Mouse (Mus musculus): Measurements from ENCODE around the gene Pgd. TPM values are rescaled to one million over a fixed set of nuclear protein-coding genes. Genes with fewer than 3 reads are reported as not detected.

Pgd gene
- polyA plus RNA-seq, 1 experiment = 346 TPM

GRCm38 (mm10) chr4:149131021-149131752 lies 35.4 kb downstream of the Pgd start:
- peaks cover 14% of the 10 kb centered on the region for H3K36me3 ChIP-seq (ENCODE audit: control insufficient read depth, insufficient read depth)
- no peaks in the 10 kb centered on the region for H3K27me3 ChIP-seq (ENCODE audit: control insufficient read depth, insufficient read depth, insufficient read length)
- H3K4me3 ChIP-seq (ENCODE audit: insufficient read depth, poor library complexity, severe bottlenecking) = no peak overlapping the region
- TF ChIP-seq CTCF (IDR thresholded peaks at IDR 0.05; ENCODE audit: control insufficient read depth, insufficient read depth, insufficient read length) = no peak
- no peak for TF ChIP-seq USF1 (IDR thresholded peaks at IDR 0.05; ENCODE audit: low read depth)
- no peak for TF ChIP-seq MAX (IDR thresholded peaks at IDR 0.05)
- TF ChIP-seq MYOG (IDR thresholded peaks at IDR 0.05; ENCODE audit: control insufficient read depth, extremely low read depth, insufficient read length) = no peak
- TF ChIP-seq CEBPB (IDR thresholded peaks at IDR 0.05; ENCODE audit: low read depth) = no peak
- no peak for TF ChIP-seq MYOD1 (IDR thresholded peaks at IDR 0.05; ENCODE audit: control insufficient read depth, insufficient read length, low read depth)
- TF ChIP-seq FOSL1 (IDR thresholded peaks at IDR 0.05; ENCODE audit: insufficient read depth, low read length, poor library complexity, severe bottlenecking) = no peak
- peaks cover 28% of the 10 kb centered on the region for H3K79me2 ChIP-seq (ENCODE audit: control insufficient read depth, insufficient read depth)
- H3K79me3 ChIP-seq (ENCODE audit: low read depth) = peaks cover 8% of the 10 kb centered on the region
- no peak overlapping the region for H3ac ChIP-seq (ENCODE audit: control insufficient read depth, insufficient read length, low read depth)

- Histone ChIP-seq H3K36me3 (ENCODE audit: control insufficient read depth, insufficient read depth) (peaks cover 19% of the 10 kb centered on the region), H3ac (ENCODE audit: control insufficient read depth, insufficient read length, low read depth) (no peak overlapping the region), H3K27me3 (ENCODE audit: control insufficient read depth, insufficient read depth, insufficient read length) (no peaks in the 10 kb centered on the region), H3K79me3 (ENCODE audit: low read depth) (no peaks in the 10 kb centered on the region), H3K4me3 (ENCODE audit: insufficient read depth, poor library complexity, severe bottlenecking) (no peak overlapping the region), H3K79me2 (ENCODE audit: control insufficient read depth, insufficient read depth) (peaks cover 6% of the 10 kb centered on the region)
- TF ChIP-seq FOSL1 (IDR thresholded peaks at IDR 0.05; ENCODE audit: insufficient read depth, low read length, poor library complexity, severe bottlenecking) (no peak), MYOG (IDR thresholded peaks at IDR 0.05; ENCODE audit: control insufficient read depth, extremely low read depth, insufficient read length) (no peak), CEBPB (IDR thresholded peaks at IDR 0.05; ENCODE audit: low read depth) (no peak), CTCF (IDR thresholded peaks at IDR 0.05; ENCODE audit: control insufficient read depth, insufficient read depth, insufficient read length) (no peak), MYOD1 (IDR thresholded peaks at IDR 0.05; ENCODE audit: control insufficient read depth, insufficient read length, low read depth) (no peak), MAX (IDR thresholded peaks at IDR 0.05) (no peak), USF1 (IDR thresholded peaks at IDR 0.05; ENCODE audit: low read depth) (no peak)
These were observed 38.1 kb downstream of the Pgd start for GRCm38 (mm10) chr4:149128467-149128866.

DNA sequence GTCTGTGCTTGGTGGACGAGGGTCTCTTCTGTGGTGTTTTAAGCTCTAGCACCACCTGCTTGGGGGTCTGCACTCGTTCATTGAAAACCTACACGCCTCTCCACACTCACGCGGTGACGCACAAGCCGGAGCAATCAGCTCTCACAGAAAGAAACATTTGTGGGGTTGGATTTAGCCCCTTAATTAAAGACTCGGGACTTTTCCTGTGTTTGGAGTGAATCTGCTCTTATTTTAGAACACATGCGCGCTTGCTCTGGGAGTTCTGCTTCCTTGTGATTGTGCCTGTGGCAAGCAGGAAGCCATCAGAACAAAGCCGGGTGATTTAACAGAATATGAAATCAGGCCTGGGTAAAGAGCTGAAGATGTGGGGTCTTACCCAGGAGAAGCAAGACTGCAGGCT lies 39.9 kb downstream of the Pgd start, which contains the start of gene Cort:
Gene Cort, minus strand, starts transcription at position 101 of the 400 bp plus-strand sequence.
- H3K4me3 ChIP-seq (ENCODE audit: insufficient read depth, poor library complexity, severe bottlenecking) = no peak within 1 kb of the TSS
- TF ChIP-seq MAX (IDR thresholded peaks at IDR 0.05) = no peak
- no peak for TF ChIP-seq FOSL1 (IDR thresholded peaks at IDR 0.05; ENCODE audit: insufficient read depth, low read length, poor library complexity, severe bottlenecking)
- no peak for TF ChIP-seq CEBPB (IDR thresholded peaks at IDR 0.05; ENCODE audit: low read depth)
- TF ChIP-seq MYOG (IDR thresholded peaks at IDR 0.05; ENCODE audit: control insufficient read depth, extremely low read depth, insufficient read length) = no peak
- no peak for TF ChIP-seq MYOD1 (IDR thresholded peaks at IDR 0.05; ENCODE audit: control insufficient read depth, insufficient read length, low read depth)
- no peak for TF ChIP-seq USF1 (IDR thresholded peaks at IDR 0.05; ENCODE audit: low read depth)
- no peak for TF ChIP-seq CTCF (IDR thresholded peaks at IDR 0.05; ENCODE audit: control insufficient read depth, insufficient read depth, insufficient read length)
- no peaks in the 10 kb centered on the region for H3K27me3 ChIP-seq (ENCODE audit: control insufficient read depth, insufficient read depth, insufficient read length)
- H3K36me3 ChIP-seq (ENCODE audit: control insufficient read depth, insufficient read depth) = peaks cover 17% of the 10 kb centered on the region
- no peaks in the 10 kb centered on the region for H3K79me3 ChIP-seq (ENCODE audit: low read depth)
- H3ac ChIP-seq (ENCODE audit: control insufficient read depth, insufficient read length, low read depth) = no peak within 1 kb of the TSS
- H3K79me2 ChIP-seq (ENCODE audit: control insufficient read depth, insufficient read depth) = no peaks in the 10 kb centered on the region

DNA sequence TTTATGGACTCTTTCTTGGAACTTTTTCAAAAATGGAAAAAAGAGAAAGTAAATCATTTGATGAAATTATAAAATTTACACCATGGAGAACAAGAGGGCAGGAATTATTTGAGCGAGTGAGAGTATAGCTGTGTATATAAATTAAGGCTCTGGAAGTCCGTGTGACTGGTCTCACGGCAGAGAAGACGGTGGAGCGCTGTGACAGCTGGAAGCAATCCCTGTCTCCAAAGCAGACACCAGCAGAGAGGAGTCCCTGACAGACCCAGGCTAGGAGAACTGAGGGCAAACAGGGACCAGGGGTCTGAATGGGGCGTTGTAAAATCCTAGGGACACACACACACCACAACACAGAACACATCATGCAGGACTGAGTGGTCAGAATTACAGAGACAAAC lies 40.5 kb downstream of the Pgd start:
- no peaks in the 10 kb centered on the region for H3K27me3 ChIP-seq (ENCODE audit: control insufficient read depth, insufficient read depth, insufficient read length)
- peaks cover 17% of the 10 kb centered on the region for H3K36me3 ChIP-seq (ENCODE audit: control insufficient read depth, insufficient read depth)
- H3K79me2 ChIP-seq (ENCODE audit: control insufficient read depth, insufficient read depth) = no peaks in the 10 kb centered on the region
- H3ac ChIP-seq (ENCODE audit: control insufficient read depth, insufficient read length, low read depth) = no peak overlapping the region
- no peak for TF ChIP-seq MAX (IDR thresholded peaks at IDR 0.05)
- no peak for TF ChIP-seq CTCF (IDR thresholded peaks at IDR 0.05; ENCODE audit: control insufficient read depth, insufficient read depth, insufficient read length)
- TF ChIP-seq MYOD1 (IDR thresholded peaks at IDR 0.05; ENCODE audit: control insufficient read depth, insufficient read length, low read depth) = no peak
- no peak for TF ChIP-seq FOSL1 (IDR thresholded peaks at IDR 0.05; ENCODE audit: insufficient read depth, low read length, poor library complexity, severe bottlenecking)
- no peak for TF ChIP-seq USF1 (IDR thresholded peaks at IDR 0.05; ENCODE audit: low read depth)
- no peak for TF ChIP-seq CEBPB (IDR thresholded peaks at IDR 0.05; ENCODE audit: low read depth)
- no peak for TF ChIP-seq MYOG (IDR thresholded peaks at IDR 0.05; ENCODE audit: control insufficient read depth, extremely low read depth, insufficient read length)
- no peak overlapping the region for H3K4me3 ChIP-seq (ENCODE audit: insufficient read depth, poor library complexity, severe bottlenecking)
- no peaks in the 10 kb centered on the region for H3K79me3 ChIP-seq (ENCODE audit: low read depth)

GRCm38 (mm10) chr4:149125341-149126114 lies 41.0 kb downstream of the Pgd start:
- Histone ChIP-seq H3K36me3 (ENCODE audit: control insufficient read depth, insufficient read depth) (peaks cover 17% of the 10 kb centered on the region), H3K79me3 (ENCODE audit: low read depth) (no peaks in the 10 kb centered on the region), H3K4me3 (ENCODE audit: insufficient read depth, poor library complexity, severe bottlenecking) (no peak overlapping the region), H3ac (ENCODE audit: control insufficient read depth, insufficient read length, low read depth) (no peak overlapping the region), H3K27me3 (ENCODE audit: control insufficient read depth, insufficient read depth, insufficient read length) (no peaks in the 10 kb centered on the region), H3K79me2 (ENCODE audit: control insufficient read depth, insufficient read depth) (no peaks in the 10 kb centered on the region)
- TF ChIP-seq CEBPB (IDR thresholded peaks at IDR 0.05; ENCODE audit: low read depth) (no peak), CTCF (IDR thresholded peaks at IDR 0.05; ENCODE audit: control insufficient read depth, insufficient read depth, insufficient read length) (no peak), USF1 (IDR thresholded peaks at IDR 0.05; ENCODE audit: low read depth) (no peak), MYOD1 (IDR thresholded peaks at IDR 0.05; ENCODE audit: control insufficient read depth, insufficient read length, low read depth) (no peak), MAX (IDR thresholded peaks at IDR 0.05) (no peak), MYOG (IDR thresholded peaks at IDR 0.05; ENCODE audit: control insufficient read depth, extremely low read depth, insufficient read length) (no peak), FOSL1 (IDR thresholded peaks at IDR 0.05; ENCODE audit: insufficient read depth, low read length, poor library complexity, severe bottlenecking) (no peak)

All from C2C12 (cell line).